ENCODE assay signal across 14 mouse cellular contexts in the genomic region with DNA sequence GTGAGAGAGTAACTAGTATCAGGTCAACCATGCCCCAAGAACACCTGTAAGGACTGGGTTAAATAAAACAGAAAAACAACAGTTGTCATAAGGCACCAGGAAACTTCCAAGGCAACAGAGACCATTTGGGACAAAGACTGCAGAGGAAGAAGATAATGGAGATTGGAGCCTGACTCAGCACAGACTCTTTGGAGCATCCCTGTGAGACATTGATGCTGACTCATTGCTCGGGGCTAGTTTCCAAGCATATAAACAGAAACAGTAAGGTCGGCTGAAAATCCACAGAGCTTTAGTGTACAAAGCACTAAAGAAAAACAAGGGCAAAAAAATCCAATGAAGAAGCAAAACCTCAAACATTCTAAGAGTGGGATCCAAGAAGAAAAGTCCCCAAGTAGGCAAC.
DNase-seq lines count a peak whose midpoint lies in the region.
"Had no signal": no experiment of that assay in that cellular context is flagged by ENCODE, and none has a peak within 500 bp of the region (broad histone marks: within the 10 kb centered on the region; RNA-seq: fewer than 3 reads in every experiment).

No protein-coding gene starts in this region.

- DNase-seq in adrenal gland, postnatal 36 days = peak; percentile 4 to 8
- no peak for DNase-seq in adrenal gland, adult 18-20 months (ENCODE audit: low spot score in 2 of 2)
- DNase-seq in 3T3-L1 (ENCODE audit: low read depth, low spot score) = peak; percentile 48
- peak; percentile 69 for DNase-seq in MN1 (ENCODE audit: low spot score)
- peak; percentile 18 for DNase-seq in fibroblast of lung, adult 2 months (ENCODE audit: low read depth)
- no peak for DNase-seq in liver
- DNase-seq: cerebellum, adult 18-20 months; cerebellum, adult 9-11 months; cerebellum, postnatal 36 days; forebrain, postnatal 0 days; gastrocnemius, postnatal 36 days; heart, adult 11 months; heart, postnatal 36 days; kidney, adult 8-10 months had no signal

Comparison
In these comparisons a context has a peak if more than half of its experiments do, and no peak if none do; other contexts are left out.
1. DNase-seq: peak in adrenal gland, postnatal 36 days (2 of 2), 3T3-L1 (single experiment), MN1 (single experiment) and fibroblast of lung, adult 2 months (single experiment); none in adrenal gland, adult 18-20 months (0 of 2) and liver (single experiment).